ENCODE assay signal across 8 mouse cellular contexts in the genomic region with DNA sequence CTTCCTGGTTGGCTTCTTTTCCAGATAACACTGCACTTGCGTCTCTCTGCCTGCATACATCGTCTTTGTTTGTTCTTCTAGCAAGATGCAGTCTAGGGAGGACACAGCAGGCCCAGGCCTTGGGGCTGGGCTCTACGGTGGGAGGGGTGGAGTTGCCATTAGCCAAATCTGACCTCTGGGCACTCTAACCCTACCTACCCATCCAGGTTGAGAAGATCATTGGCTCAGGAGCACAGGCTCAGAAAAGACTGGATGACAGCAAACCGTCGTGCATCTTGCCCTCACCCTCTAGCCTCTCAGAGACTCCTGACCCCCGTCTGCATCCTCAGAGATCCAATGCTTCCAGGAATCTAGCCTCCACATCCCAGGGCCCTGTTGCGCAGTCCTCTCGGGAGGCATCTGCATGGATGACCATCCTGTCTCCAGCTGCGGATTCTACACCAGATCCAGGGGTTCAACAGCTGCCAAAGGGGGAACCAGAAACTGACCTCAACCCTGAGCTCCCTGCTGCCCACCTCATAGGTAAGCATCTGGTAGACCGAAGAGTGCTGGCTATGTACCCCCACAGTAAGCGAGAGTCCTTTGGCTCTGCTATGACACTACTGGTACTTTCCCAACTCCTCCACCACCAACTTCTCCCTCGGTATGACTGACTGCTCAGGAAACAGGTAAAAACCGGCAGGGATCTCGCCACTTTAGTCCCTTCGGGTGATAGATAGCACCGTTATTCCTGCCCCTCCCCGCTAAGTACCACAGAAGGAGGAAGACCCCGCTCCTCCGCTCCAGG. TPM values are rescaled to one million over a fixed set of nuclear protein-coding genes. Genes with fewer than 3 reads are reported as not detected.
DNase-seq lines count a peak whose midpoint lies in the region; ATAC-seq and TF ChIP-seq lines count a peak whose summit lies in the region.

No protein-coding gene starts in this region.

- ATAC-seq in heart, embryonic 13.5 days (ENCODE audit: extremely low read depth, insufficient number of reproducible peaks, low FRiP score, low TSS enrichment): no peak
- ATAC-seq in hindbrain, embryonic 13.5 days (ENCODE audit: low FRiP score): no peak
- ATAC-seq in midbrain, embryonic 12.5 days (ENCODE audit: low FRiP score, low read depth): 0 out of 2 replicates have a peak, but pooled peaks have one; percentile 27

- no peak for TF ChIP-seq POLR2A in ES-Bruce4 (IDR thresholded peaks at IDR 0.05; ENCODE audit: insufficient read depth, low read length)

- no peaks in the 10 kb centered on the region for H3K36me3 ChIP-seq in heart, embryonic 13.5 days
- H3K36me3 ChIP-seq in ES-Bruce4 (ENCODE audit: control insufficient read depth, insufficient read depth, low read length, poor library complexity, severe bottlenecking): no peaks in the 10 kb centered on the region
- no peaks in the 10 kb centered on the region for H3K36me3 ChIP-seq in hindbrain, embryonic 13.5 days
- no peaks in the 10 kb centered on the region for H3K36me3 ChIP-seq in midbrain, embryonic 12.5 days

- H3K9me3 ChIP-seq in heart, embryonic 13.5 days: no peaks in the 10 kb centered on the region
- H3K9me3 ChIP-seq in ES-Bruce4 (replicated peaks; ENCODE audit: control insufficient read depth, insufficient read depth, low read length, poor library complexity, severe bottlenecking): no peaks in the 10 kb centered on the region
- H3K9me3 ChIP-seq in hindbrain, embryonic 13.5 days: no peaks in the 10 kb centered on the region
- H3K9me3 ChIP-seq in midbrain, embryonic 12.5 days: no peaks in the 10 kb centered on the region

- DNase-seq in heart, postnatal 36 days: no peak
- no peak for DNase-seq in layer of hippocampus, postnatal 10 days (ENCODE audit: low spot score in 2 of 2)
- no peak for DNase-seq in right cerebral cortex, postnatal 4 days
- DNase-seq in MN1 (ENCODE audit: low spot score): no peak

- peaks cover 70% of the 10 kb centered on the region for H3K27me3 ChIP-seq in heart, embryonic 13.5 days (replicated peaks)
- no peaks in the 10 kb centered on the region for H3K27me3 ChIP-seq in ES-Bruce4 (ENCODE audit: control insufficient read depth, insufficient read depth, low read length, poor library complexity, severe bottlenecking)
- H3K27me3 ChIP-seq in hindbrain, embryonic 13.5 days: peaks cover 57% of the 10 kb centered on the region
- peaks cover 40% of the 10 kb centered on the region for H3K27me3 ChIP-seq in midbrain, embryonic 12.5 days

- no peak for TF ChIP-seq CTCF in ES-Bruce4 (IDR thresholded peaks at IDR 0.05; ENCODE audit: low read depth, low read length)

- peak overlapping the region; percentile 78 for H3K9ac ChIP-seq in heart, embryonic 13.5 days
- H3K9ac ChIP-seq in ES-Bruce4 (ENCODE audit: low read depth, poor library complexity, severe bottlenecking): no peak overlapping the region
- H3K9ac ChIP-seq in hindbrain, embryonic 13.5 days: peak overlapping the region; percentile 62
- H3K9ac ChIP-seq in midbrain, embryonic 12.5 days (replicated peaks): peak overlapping the region; percentile 40; the same call in 1 of the 2 replicates

- no peak for TF ChIP-seq EP300 in ES-Bruce4 (IDR thresholded peaks at IDR 0.05; ENCODE audit: insufficient read depth, low read depth, low read length)

- intact Hi-C loops in heart, postnatal 36 days (cut with DNase I): loop anchor here (1.0 kb wide), 1 partner anchor 17 kb away; no protein-coding TSS in a partner anchor

- peak overlapping the region; percentile 81 for H3K4me2 ChIP-seq in heart, embryonic 13.5 days
- H3K4me2 ChIP-seq in hindbrain, embryonic 13.5 days: peak overlapping the region; percentile 65
- H3K4me2 ChIP-seq in midbrain, embryonic 12.5 days (replicated peaks): peak overlapping the region; percentile 70

- H3K4me1 ChIP-seq in heart, embryonic 13.5 days: peaks cover 24% of the 10 kb centered on the region
- no peaks in the 10 kb centered on the region for H3K4me1 ChIP-seq in ES-Bruce4 (ENCODE audit: control insufficient read depth, insufficient read depth, low read length)
- peaks cover 18% of the 10 kb centered on the region for H3K4me1 ChIP-seq in hindbrain, embryonic 13.5 days (replicated peaks)
- peaks cover 11% of the 10 kb centered on the region for H3K4me1 ChIP-seq in midbrain, embryonic 12.5 days

- peak overlapping the region; percentile 52 for H3K4me3 ChIP-seq in heart, embryonic 13.5 days
- H3K4me3 ChIP-seq in ES-Bruce4 (ENCODE audit: low read depth, low read length): peak overlapping the region; percentile 49
- peak overlapping the region; percentile 40 for H3K4me3 ChIP-seq in hindbrain, embryonic 13.5 days
- peak overlapping the region; percentile 40 for H3K4me3 ChIP-seq in midbrain, embryonic 12.5 days

- no peak overlapping the region for H3K27ac ChIP-seq in heart, embryonic 13.5 days (replicated peaks)
- H3K27ac ChIP-seq in ES-Bruce4 (ENCODE audit: insufficient read depth, low read length): no peak overlapping the region
- H3K27ac ChIP-seq in hindbrain, embryonic 13.5 days: no peak overlapping the region
- H3K27ac ChIP-seq in midbrain, embryonic 12.5 days (replicated peaks): no peak overlapping the region

- 32% methylated on average over 19 of the region's 19 CpGs for WGBS in heart, embryonic 13.5 days
- 41% methylated on average over 19 of the region's 19 CpGs for WGBS in hindbrain, embryonic 13.5 days
- 45% methylated on average over 19 of the region's 19 CpGs for WGBS in midbrain, embryonic 12.5 days

RNA-seq across cellular contexts. Expression of gene Ltb, which starts 0.8 kb away (rescaled TPM):
- 0.64 TPM in 1 of 2 replicates, not detected in the other for polyA plus RNA-seq in heart, embryonic 13.5 days (2015; fragmentation: Nextera tagmentation; extraction: Ambion mirVana)
- total RNA-seq in heart, postnatal 36 days (2021): 1 to 10 TPM; 1.0 to 1.6 TPM
- 10.7 and 14.2 TPM in 2 replicates for polyA plus RNA-seq in ES-Bruce4 (2011; ENCODE audit: insufficient read depth, insufficient read length, low read depth, missing spikeins)
- 0.44 and 0.52 TPM in 2 replicates for polyA plus RNA-seq in hindbrain, embryonic 13.5 days (2015; fragmentation: Nextera tagmentation; extraction: Ambion mirVana)
- polyA plus RNA-seq in midbrain, embryonic 12.5 days (2016; fragmentation: Nextera tagmentation; extraction: Ambion mirVana): 0.48 and 0.62 TPM in 2 replicates
- total RNA-seq in layer of hippocampus, postnatal 10 days (2021): 1 to 10 TPM in 1 of 2 experiments, under 1 TPM in 1; 0.74 to 1.2 TPM

RNA-seq across cellular contexts. Expression of gene Tnf, which starts 6.8 kb away (rescaled TPM):
- polyA plus RNA-seq in heart, embryonic 13.5 days (2015; fragmentation: Nextera tagmentation; extraction: Ambion mirVana): 0.12 and 0.23 TPM in 2 replicates
- total RNA-seq in heart, postnatal 36 days (2021): under 1 TPM; 0.53 to 0.57 TPM
- polyA plus RNA-seq in ES-Bruce4 (2011; ENCODE audit: insufficient read depth, insufficient read length, low read depth, missing spikeins): not detected in 2 replicates
- not detected in 2 replicates for polyA plus RNA-seq in hindbrain, embryonic 13.5 days (2015; fragmentation: Nextera tagmentation; extraction: Ambion mirVana)
- polyA plus RNA-seq in midbrain, embryonic 12.5 days (2016; fragmentation: Nextera tagmentation; extraction: Ambion mirVana): not detected in 2 replicates
- total RNA-seq in layer of hippocampus, postnatal 10 days (2021): not detected

RNA-seq across cellular contexts. Expression of gene Lst1, which starts 6.8 kb away (rescaled TPM):
- 8.6 and 9.9 TPM in 2 replicates for polyA plus RNA-seq in heart, embryonic 13.5 days (2015; fragmentation: Nextera tagmentation; extraction: Ambion mirVana)
- 1 to 10 TPM; 3.3 to 3.7 TPM for total RNA-seq in heart, postnatal 36 days (2021)
- 2.3 and 2.5 TPM in 2 replicates for polyA plus RNA-seq in ES-Bruce4 (2011; ENCODE audit: insufficient read depth, insufficient read length, low read depth, missing spikeins)
- 6.8 and 8.9 TPM in 2 replicates for polyA plus RNA-seq in hindbrain, embryonic 13.5 days (2015; fragmentation: Nextera tagmentation; extraction: Ambion mirVana)
- polyA plus RNA-seq in midbrain, embryonic 12.5 days (2016; fragmentation: Nextera tagmentation; extraction: Ambion mirVana): 4.7 and 9.9 TPM in 2 replicates
- 10 to 100 TPM; 15.6 to 17.2 TPM for total RNA-seq in layer of hippocampus, postnatal 10 days (2021)

RNA-seq across cellular contexts. Expression of gene Lta, which starts 10.1 kb away (rescaled TPM):
- not detected in 2 replicates for polyA plus RNA-seq in heart, embryonic 13.5 days (2015; fragmentation: Nextera tagmentation; extraction: Ambion mirVana)
- total RNA-seq in heart, postnatal 36 days (2021): under 1 TPM in 1 of 2 experiments, not detected in 1; 0.19 TPM
- 0.64 TPM in 1 of 2 replicates, not detected in the other for polyA plus RNA-seq in ES-Bruce4 (2011; ENCODE audit: insufficient read depth, insufficient read length, low read depth, missing spikeins)
- polyA plus RNA-seq in hindbrain, embryonic 13.5 days (2015; fragmentation: Nextera tagmentation; extraction: Ambion mirVana): 0.23 and 0.27 TPM in 2 replicates
- not detected in 2 replicates for polyA plus RNA-seq in midbrain, embryonic 12.5 days (2016; fragmentation: Nextera tagmentation; extraction: Ambion mirVana)
- total RNA-seq in layer of hippocampus, postnatal 10 days (2021): under 1 TPM; 0.43 to 0.71 TPM

RNA-seq across cellular contexts. Expression of gene Aif1, which starts 19.2 kb away (rescaled TPM):
- 6.5 and 7.8 TPM in 2 replicates for polyA plus RNA-seq in heart, embryonic 13.5 days (2015; fragmentation: Nextera tagmentation; extraction: Ambion mirVana)
- 1 to 10 TPM; 2.0 to 6.2 TPM for total RNA-seq in heart, postnatal 36 days (2021)
- polyA plus RNA-seq in ES-Bruce4 (2011; ENCODE audit: insufficient read depth, insufficient read length, low read depth, missing spikeins): 2.1 TPM in 1 of 2 replicates, not detected in the other
- 8.7 and 11.6 TPM in 2 replicates for polyA plus RNA-seq in hindbrain, embryonic 13.5 days (2015; fragmentation: Nextera tagmentation; extraction: Ambion mirVana)
- polyA plus RNA-seq in midbrain, embryonic 12.5 days (2016; fragmentation: Nextera tagmentation; extraction: Ambion mirVana): 7.7 and 8.2 TPM in 2 replicates
- total RNA-seq in layer of hippocampus, postnatal 10 days (2021): 10 to 100 TPM; 10.3 to 10.5 TPM
